Mouse (Mus musculus): ENCODE measurements around the gene Myo16.

DNA sequence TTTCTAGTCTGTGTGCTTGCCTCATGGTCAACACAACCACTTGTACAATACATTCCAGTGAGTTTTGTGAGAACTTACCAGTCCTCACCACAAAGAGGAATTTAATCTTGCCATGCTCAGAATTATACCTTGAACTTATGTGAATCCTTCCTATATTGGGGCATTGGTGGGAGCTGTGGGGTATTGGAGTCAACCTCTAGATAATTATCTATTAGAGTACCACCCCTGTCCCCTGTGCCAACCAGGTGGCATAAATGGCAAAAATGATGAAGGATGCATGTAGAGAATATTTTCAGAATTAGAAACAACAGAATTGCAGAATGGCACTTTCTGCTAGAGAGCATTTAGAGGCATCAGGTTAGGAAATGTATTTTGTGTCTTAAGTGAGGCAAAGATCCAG, 25.3 kb downstream of the Myo16 start:
- TF ChIP-seq CTCF (IDR thresholded peaks at IDR 0.05; ENCODE audit: borderline replicate concordance, control insufficient read depth, extremely low read depth, insufficient read depth, low read length, poor library complexity), result no peak
- no peak for TF ChIP-seq POLR2A (IDR thresholded peaks at IDR 0.05; ENCODE audit: control insufficient read depth, extremely low read depth, insufficient read depth, low read length, poor library complexity)

Data from thymus, adult 2 months (tissue).